1 mouse cellular context compared by ENCODE assay signal in genomic region chr11:101127075-101127474, GRCm38 (mm10).
TF ChIP-seq lines count a peak whose summit lies in the region.

No protein-coding gene starts in this region.

TF ChIP-seq in CH12.LX, 34 proteins besides CTCF, POLR2A, EP300 and RAD21:
- TF ChIP-seq SMC3 (IDR thresholded peaks at IDR 0.05; ENCODE audit: low read depth, low read length) (0 out of 2 replicates have a peak, but pooled peaks have one; percentile 18), E2F4 (IDR thresholded peaks at IDR 0.05; ENCODE audit: insufficient replicate concordance, low read depth, low read length) (no peak)
TF ChIP-seq in CH12.LX: peak in this region for 1.
